Comparison of ENCODE assay signal across 8 mouse cellular contexts in genomic region chr11:72428694-72429093, GRCm38 (mm10). TPM values are rescaled to one million over a fixed set of nuclear protein-coding genes. Genes with fewer than 3 reads are reported as not detected.
A peak's percentile ranks its signal among the peaks of the same experiment; 100 is the strongest.
DNase-seq lines count a peak whose midpoint lies in the region; ATAC-seq lines count a peak whose summit lies in the region.

No protein-coding gene starts in this region.

- WGBS in liver, embryonic 12.5 days (ENCODE audit: insufficient replicate concordance) = 3% methylated on average over 5 of the region's 5 CpGs

- H3K9ac ChIP-seq in liver, embryonic 12.5 days = peak overlapping the region; percentile 31; the same call in 1 of the 2 replicates

- peaks cover 10% of the 10 kb centered on the region for H3K4me1 ChIP-seq in liver, embryonic 12.5 days

- no peaks in the 10 kb centered on the region for H3K27me3 ChIP-seq in liver, embryonic 12.5 days (replicated peaks)

- peak; percentile 74 for ATAC-seq in liver, embryonic 12.5 days

- DNase-seq in A20 (ENCODE audit: low read depth, low spot score) = peak; percentile 90
- DNase-seq in Muller cell, postnatal 12 days (ENCODE audit: inconsistent ontology term) = peak; percentile 43
- peak; percentile 83 to 91 for DNase-seq in cerebellum, postnatal 14 days
- peak; percentile 63 for DNase-seq in gastrocnemius, postnatal 25 days
- peak; percentile 86 for DNase-seq in kidney, adult 11 months
- DNase-seq in ovary, postnatal 14 days (ENCODE audit: low spot score) = peak; percentile 84
- DNase-seq in thymus, postnatal 25 days = peak; percentile 77

- H3K27ac ChIP-seq in liver, embryonic 12.5 days = no peak overlapping the region

- peak overlapping the region; percentile 63 for H3K4me2 ChIP-seq in liver, embryonic 12.5 days

- H3K4me3 ChIP-seq in liver, embryonic 12.5 days = peak overlapping the region; percentile 38; the same call in 1 of the 2 replicates

- no peaks in the 10 kb centered on the region for H3K36me3 ChIP-seq in liver, embryonic 12.5 days

- H3K9me3 ChIP-seq in liver, embryonic 12.5 days (replicated peaks) = no peaks in the 10 kb centered on the region

RNA-seq across cellular contexts. Expression of gene Ggt6, which starts 6.6 kb away (rescaled TPM):
- total RNA-seq in gastrocnemius, postnatal 25 days (2021) = under 1 TPM; 0.38 TPM
- 0.12 TPM in 1 of 2 replicates, not detected in the other for polyA plus RNA-seq in liver, embryonic 12.5 days (2016; fragmentation: Nextera tagmentation; extraction: Ambion mirVana)

RNA-seq across cellular contexts. Expression of gene Mybbp1a, which starts 12.5 kb away (rescaled TPM):
- 10 to 100 TPM; 52.1 to 56.5 TPM for total RNA-seq in gastrocnemius, postnatal 25 days (2021)
- 174 and 192 TPM in 2 replicates for polyA plus RNA-seq in liver, embryonic 12.5 days (2016; fragmentation: Nextera tagmentation; extraction: Ambion mirVana)

RNA-seq across cellular contexts. Expression of gene Smtnl2, which starts 17.2 kb away (rescaled TPM):
- total RNA-seq in gastrocnemius, postnatal 25 days (2021) = 100 to 1,000 TPM; 219 to 223 TPM
- polyA plus RNA-seq in liver, embryonic 12.5 days (2016; fragmentation: Nextera tagmentation; extraction: Ambion mirVana) = 11.3 and 12.5 TPM in 2 replicates
